In genomic region chr5:3303876-3304275, GRCm38 (mm10) we compare ENCODE assay signal across 16 mouse cellular contexts.
"Had no signal": no experiment of that assay in that cellular context is flagged by ENCODE, and none has a peak within 500 bp of the region (broad histone marks: within the 10 kb centered on the region; RNA-seq: fewer than 3 reads in every experiment).

No protein-coding gene starts in this region.

- DNase-seq: cerebellum, adult 8-10 months; cerebellum, adult 9-10 months; cerebellum, adult 9-11 months; cerebellum, postnatal 10 days; cerebellum, postnatal 14 days; cerebellum, postnatal 25 days; cerebellum, postnatal 36 days; embryo, embryonic 11 days; forebrain, postnatal 0 days; gastrocnemius, adult 2 months; gastrocnemius, postnatal 10 days; gastrocnemius, postnatal 14 days; gastrocnemius, postnatal 25 days; gastrocnemius, postnatal 36 days; heart, adult 18-20 months; heart, adult 2 months had no signal
